Mouse (Mus musculus) hindbrain, embryonic 12.5 days (tissue): ENCODE measurements around the gene Akap7. TPM values are rescaled to one million over a fixed set of nuclear protein-coding genes. Genes with fewer than 3 reads are reported as not detected.

ENCODE experiments used
- ATAC-seq: fragments of 200-750 bp; cut with Nextera tagmentation; 2 replicates; pipeline ENCODE4 v1.8.0; 2017; ENCODE audit warnings: moderate TSS enrichment; ENCODE audit not compliant: low FRiP score
- H3K27ac ChIP-seq: fragments of 300-500 bp; sonication (generic); 2 replicates; pipeline ENCODE4 v1.5.1; 2016; ENCODE audit warnings: mild to moderate bottlenecking
- H3K27me3 ChIP-seq: fragments of 300-500 bp; sonication (generic); 2 replicates; pipeline ENCODE4 v1.6.1; 2016; ENCODE audit warnings: mild to moderate bottlenecking
- H3K36me3 ChIP-seq: fragments of 300-500 bp; sonication (generic); 2 replicates; pipeline ENCODE4 v1.6.1; 2016; ENCODE audit warnings: mild to moderate bottlenecking
- H3K4me1 ChIP-seq: fragments of 300-500 bp; sonication (generic); 2 replicates; pipeline ENCODE4 v1.6.1; 2016
- H3K4me2 ChIP-seq: fragments of 300-500 bp; sonication (generic); replicated peaks from 2 replicates; pipeline ENCODE4 v1.6.1; 2016; ENCODE audit warnings: mild to moderate bottlenecking
- H3K4me3 ChIP-seq: fragments of 300-500 bp; sonication (generic); 2 replicates; pipeline ENCODE4 v1.5.1; 2016; ENCODE audit warnings: mild to moderate bottlenecking
- H3K9ac ChIP-seq: fragments of 300-500 bp; sonication (generic); 2 replicates; pipeline ENCODE4 v1.6.1; 2016; ENCODE audit warnings: mild to moderate bottlenecking, moderate library complexity
- H3K9me3 ChIP-seq: fragments of 300-500 bp; sonication (generic); replicated peaks from 2 replicates; pipeline ENCODE4 v1.6.1; 2016; ENCODE audit warnings: mild to moderate bottlenecking
- WGBS: fragments of 180-500 bp; shearing (Covaris S2); methylation state at CpG from one replicate; pipeline ENCODE4 v1.1.7; 2016; 5-methylcytosine and 5-hydroxymethylcytosine counted together
- polyA plus RNA-seq: library from polyadenylated mRNA; unstranded; fragments of >200 nt; fragmentation: Nextera tagmentation; extraction: Ambion mirVana; gene quantifications from 2 replicates; pipeline ENCODE4 v1.2.1, GENCODE M21; 2016

The Akap7 gene
- 22.8 TPM in 2 replicates for polyA plus RNA-seq

- no peak within 1 kb of the TSS for H3K4me3 ChIP-seq
- H3K27me3 ChIP-seq = no peaks in the 10 kb centered on the region
- H3K9me3 ChIP-seq = no peaks in the 10 kb centered on the region
- no peak within 1 kb of the TSS for H3K27ac ChIP-seq
- H3K9ac ChIP-seq = no peak within 1 kb of the TSS
- H3K4me1 ChIP-seq = peaks cover 3% of the 10 kb centered on the region; the same call in 1 of the 2 replicates
- H3K36me3 ChIP-seq = no peaks in the 10 kb centered on the region
- H3K4me2 ChIP-seq = no peak within 1 kb of the TSS
- WGBS = 94% methylated on average over 9 of the region's 9 CpGs
- no peak for ATAC-seq
Observed at GRCm38 (mm10) chr10:25307770-25308169, at the start of gene Akap7. TSS of gene Akap7 (minus strand) at chr10:25307870.

GRCm38 (mm10) chr10:25354390-25354789 is 46.7 kb upstream of the Akap7 start:
- Histone ChIP-seq H3K9me3 (no peaks in the 10 kb centered on the region), H3K4me1 (no peaks in the 10 kb centered on the region), H3K4me3 (no peak overlapping the region), H3K27me3 (no peaks in the 10 kb centered on the region), H3K27ac (no peak overlapping the region), H3K9ac (no peak overlapping the region), H3K36me3 (no peaks in the 10 kb centered on the region), H3K4me2 (no peak overlapping the region)
- 93% methylated on average over 7 of the region's 7 CpGs for WGBS
- no peak for ATAC-seq

GRCm38 (mm10) chr10:25353941-25354340 is 46.3 kb upstream of the Akap7 start:
- Histone ChIP-seq H3K4me3 (no peak overlapping the region), H3K36me3 (no peaks in the 10 kb centered on the region), H3K27me3 (no peaks in the 10 kb centered on the region), H3K9ac (no peak overlapping the region), H3K4me2 (no peak overlapping the region), H3K9me3 (no peaks in the 10 kb centered on the region), H3K4me1 (no peaks in the 10 kb centered on the region), H3K27ac (no peak overlapping the region)
- ATAC-seq = no peak
- WGBS = 89% methylated on average over 3 of the region's 3 CpGs

- H3K4me3 ChIP-seq = no peak overlapping the region
- H3K4me2 ChIP-seq = no peak overlapping the region
- no peaks in the 10 kb centered on the region for H3K36me3 ChIP-seq
- no peak for ATAC-seq
- no peaks in the 10 kb centered on the region for H3K27me3 ChIP-seq
- H3K27ac ChIP-seq = no peak overlapping the region
- H3K9me3 ChIP-seq = no peaks in the 10 kb centered on the region
- no peaks in the 10 kb centered on the region for H3K4me1 ChIP-seq
- no peak overlapping the region for H3K9ac ChIP-seq
Observed at GRCm38 (mm10) chr10:25342801-25343200, 35.1 kb upstream of the Akap7 start.

- no peaks in the 10 kb centered on the region for H3K27me3 ChIP-seq
- H3K9me3 ChIP-seq = no peaks in the 10 kb centered on the region
- H3K36me3 ChIP-seq = no peaks in the 10 kb centered on the region
- no peak for ATAC-seq
- 92% methylated on average over 5 of the region's 5 CpGs for WGBS
- no peak overlapping the region for H3K9ac ChIP-seq
- H3K4me3 ChIP-seq = no peak overlapping the region
- H3K4me1 ChIP-seq = no peaks in the 10 kb centered on the region
- no peak overlapping the region for H3K27ac ChIP-seq
- no peak overlapping the region for H3K4me2 ChIP-seq
Observed at GRCm38 (mm10) chr10:25340675-25341074, 33.0 kb upstream of the Akap7 start.

- no peak overlapping the region for H3K4me3 ChIP-seq
- no peak for ATAC-seq
- no peaks in the 10 kb centered on the region for H3K9me3 ChIP-seq
- H3K9ac ChIP-seq = no peak overlapping the region
- H3K36me3 ChIP-seq = no peaks in the 10 kb centered on the region
- H3K27ac ChIP-seq = no peak overlapping the region
- H3K4me1 ChIP-seq = no peaks in the 10 kb centered on the region
- no peak overlapping the region for H3K4me2 ChIP-seq
- H3K27me3 ChIP-seq = no peaks in the 10 kb centered on the region
- WGBS = 77% methylated on average over 4 of the region's 4 CpGs
Observed at GRCm38 (mm10) chr10:25333390-25334079, 25.9 kb upstream of the Akap7 start.

GRCm38 (mm10) chr10:25331321-25332049 is 23.8 kb upstream of the Akap7 start:
- Histone ChIP-seq H3K27me3 (no peaks in the 10 kb centered on the region), H3K9me3 (no peaks in the 10 kb centered on the region), H3K4me3 (no peak overlapping the region), H3K4me2 (no peak overlapping the region), H3K4me1 (no peaks in the 10 kb centered on the region), H3K27ac (no peak overlapping the region), H3K9ac (no peak overlapping the region), H3K36me3 (no peaks in the 10 kb centered on the region)
- WGBS = 72% methylated on average over 9 of the region's 9 CpGs
- ATAC-seq = no peak

GRCm38 (mm10) chr10:25330094-25330493 is 22.4 kb upstream of the Akap7 start:
- no peak overlapping the region for H3K27ac ChIP-seq
- H3K9me3 ChIP-seq = no peaks in the 10 kb centered on the region
- H3K4me2 ChIP-seq = no peak overlapping the region
- no peak overlapping the region for H3K9ac ChIP-seq
- H3K4me1 ChIP-seq = no peaks in the 10 kb centered on the region
- 87% methylated on average over 7 of the region's 7 CpGs for WGBS
- no peaks in the 10 kb centered on the region for H3K27me3 ChIP-seq
- H3K4me3 ChIP-seq = no peak overlapping the region
- ATAC-seq = no peak
- no peaks in the 10 kb centered on the region for H3K36me3 ChIP-seq

- Histone ChIP-seq H3K36me3 (no peaks in the 10 kb centered on the region), H3K27me3 (no peaks in the 10 kb centered on the region), H3K4me3 (no peak overlapping the region), H3K4me1 (no peaks in the 10 kb centered on the region), H3K27ac (no peak overlapping the region), H3K9ac (no peak overlapping the region), H3K4me2 (no peak overlapping the region), H3K9me3 (no peaks in the 10 kb centered on the region)
- no peak for ATAC-seq
- WGBS = 79% methylated on average over 6 of the region's 6 CpGs
Observed at GRCm38 (mm10) chr10:25327511-25327910, 19.8 kb upstream of the Akap7 start.

GRCm38 (mm10) chr10:25325690-25326089 is 18.0 kb upstream of the Akap7 start:
- H3K9ac ChIP-seq = no peak overlapping the region
- H3K36me3 ChIP-seq = no peaks in the 10 kb centered on the region
- ATAC-seq = no peak
- no peak overlapping the region for H3K27ac ChIP-seq
- no peak overlapping the region for H3K4me3 ChIP-seq
- no peaks in the 10 kb centered on the region for H3K9me3 ChIP-seq
- WGBS = 77% methylated on average over 4 of the region's 4 CpGs
- no peaks in the 10 kb centered on the region for H3K4me1 ChIP-seq
- no peaks in the 10 kb centered on the region for H3K27me3 ChIP-seq
- H3K4me2 ChIP-seq = no peak overlapping the region

GRCm38 (mm10) chr10:25321198-25321597 is 13.5 kb upstream of the Akap7 start:
- H3K4me2 ChIP-seq = no peak overlapping the region
- H3K36me3 ChIP-seq = no peaks in the 10 kb centered on the region
- H3K4me1 ChIP-seq = no peaks in the 10 kb centered on the region
- ATAC-seq = no peak
- no peak overlapping the region for H3K9ac ChIP-seq
- H3K27me3 ChIP-seq = no peaks in the 10 kb centered on the region
- H3K27ac ChIP-seq = no peak overlapping the region
- no peaks in the 10 kb centered on the region for H3K9me3 ChIP-seq
- 85% methylated on average over 4 of the region's 4 CpGs for WGBS
- no peak overlapping the region for H3K4me3 ChIP-seq

GRCm38 (mm10) chr10:25319531-25319930 is 11.9 kb upstream of the Akap7 start:
- Histone ChIP-seq H3K9ac (no peak overlapping the region), H3K4me3 (no peak overlapping the region)

GRCm38 (mm10) chr10:25318405-25318804 is 10.7 kb upstream of the Akap7 start:
- Histone ChIP-seq H3K27ac (no peak overlapping the region), H3K36me3 (no peaks in the 10 kb centered on the region), H3K4me1 (no peaks in the 10 kb centered on the region), H3K9ac (no peak overlapping the region), H3K4me2 (no peak overlapping the region), H3K27me3 (no peaks in the 10 kb centered on the region), H3K9me3 (no peaks in the 10 kb centered on the region), H3K4me3 (no peak overlapping the region)
- no peak for ATAC-seq
- WGBS = 81% methylated on average over 5 of the region's 5 CpGs

More at GRCm38 (mm10) chr10:25319531-25319930, 11.9 kb upstream of the Akap7 start:
- no peaks in the 10 kb centered on the region for H3K9me3 ChIP-seq
- H3K27ac ChIP-seq = no peak overlapping the region
- no peak for ATAC-seq
- H3K27me3 ChIP-seq = no peaks in the 10 kb centered on the region
- H3K4me2 ChIP-seq = no peak overlapping the region
- no peaks in the 10 kb centered on the region for H3K4me1 ChIP-seq
- H3K36me3 ChIP-seq = no peaks in the 10 kb centered on the region
